Mouse (Mus musculus) sigmoid colon, adult 10 weeks (tissue): ENCODE measurements around the gene Apol8. TPM values are rescaled to one million over a fixed set of nuclear protein-coding genes. Genes with fewer than 3 reads are reported as not detected.

ENCODE experiments used
- polyA plus RNA-seq: library from polyadenylated mRNA; stranded (reverse); fragments of 350-450 nt; fragmentation: Illumina TruSeq; extraction: RNeasy Lipid Tissue Mini Kit (QIAGEN cat#74804); gene quantifications from one replicate; pipeline ENCODE4 v1.2.3, GENCODE M21; 2014; ENCODE audit warnings: low read depth, low replicate concordance

Gene Apol8
- not detected for polyA plus RNA-seq

GRCm38 (mm10) chr15:77756848-77757247, at the start of gene Apol8:
TSS of gene Apol8 (minus strand) at chr15:77757003.

DNA sequence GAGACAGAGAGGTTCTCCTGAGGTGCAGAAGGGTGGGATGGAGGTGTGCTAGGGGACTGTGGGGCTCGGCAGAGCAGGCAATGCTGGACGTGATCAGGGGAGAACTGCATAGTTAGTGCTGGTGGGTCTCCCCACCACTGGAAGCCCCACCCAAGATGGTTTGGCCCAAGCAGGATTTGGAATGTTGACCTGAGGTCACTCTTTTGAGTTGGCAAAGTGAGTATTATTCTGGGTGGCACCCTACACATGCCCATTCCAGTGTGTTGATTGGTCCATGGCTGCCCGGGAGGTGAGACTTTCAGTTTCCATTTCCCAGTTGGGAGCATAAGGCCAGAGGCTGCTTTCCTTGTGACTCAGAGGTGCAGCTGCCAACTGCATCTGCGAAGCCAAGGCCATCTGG, 28.1 kb downstream of the Apol8 start, which contains the start of gene Apol9b:
Gene Apol9b, plus strand, starts transcription at position 301 of the 400 bp plus-strand sequence.

DNA sequence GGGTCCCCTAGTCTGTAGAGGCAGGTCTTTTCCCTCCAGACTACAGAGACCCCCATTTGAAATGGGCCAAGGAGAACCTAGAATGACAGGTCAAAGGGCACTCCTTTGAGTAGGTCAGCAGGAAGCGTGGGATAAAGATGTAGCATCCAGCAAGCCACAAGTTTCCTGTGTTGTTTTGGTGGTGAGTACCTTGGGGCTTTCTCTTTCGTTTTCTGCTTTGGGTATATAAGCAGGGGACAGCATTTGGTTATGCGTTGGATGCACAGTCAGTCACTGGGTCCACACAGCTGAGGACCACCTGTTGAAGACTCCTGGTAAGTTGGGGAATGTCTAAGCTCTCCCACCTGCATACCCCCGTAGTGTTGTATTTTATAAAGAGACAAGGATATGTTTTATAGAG, 58.1 kb downstream of the Apol8 start, which contains the start of gene Apol7e:
Gene Apol7e, plus strand, starts transcription at position 202 of the 400 bp plus-strand sequence.

Other genes with a start within 250 kb of the Apol8 start
- 0.32 TPM for gene Apol11a, start 248.7 kb downstream of the Apol8 start, polyA plus RNA-seq
- 9.3 TPM for gene Apol7c, start 223.7 kb downstream of the Apol8 start, polyA plus RNA-seq
- gene 1700025B11Rik, start 195.1 kb downstream of the Apol8 start, polyA plus RNA-seq, result not detected
- gene Apol10b, start 160.9 kb downstream of the Apol8 start, polyA plus RNA-seq, result 1.7 TPM
- not detected for gene Gm36245, start 157.7 kb downstream of the Apol8 start, polyA plus RNA-seq
- not detected for gene Apol11b, start 113.7 kb downstream of the Apol8 start, polyA plus RNA-seq
- gene Apol7e, start 58.1 kb downstream of the Apol8 start, polyA plus RNA-seq, result 3.5 TPM
- gene Apol9b, start 28.0 kb downstream of the Apol8 start, polyA plus RNA-seq, result 0.38 TPM
- gene Myh9, start 85.2 kb upstream of the Apol8 start, polyA plus RNA-seq, result 16.3 TPM
- gene Txn2, start 172.0 kb upstream of the Apol8 start, polyA plus RNA-seq, result 55.4 TPM
- 2.6 TPM for gene Foxred2, start 199.7 kb upstream of the Apol8 start, polyA plus RNA-seq
- gene Eif3d, start 213.8 kb upstream of the Apol8 start, polyA plus RNA-seq, result 19.7 TPM